Mouse (Mus musculus) forebrain, embryonic 16.5 days (tissue): Measurements from ENCODE around the gene Traf3ip1. TPM values are rescaled to one million over a fixed set of nuclear protein-coding genes. Genes with fewer than 3 reads are reported as not detected.

Source experiments
- ATAC-seq: fragments of 200-750 bp; cut with Nextera tagmentation; 2 replicates; pipeline ENCODE4 v1.8.0; 2017; ENCODE audit warnings: mild to moderate bottlenecking, moderate library complexity
- H3K27ac ChIP-seq: fragments of 300-500 bp; sonication (generic); 2 replicates; pipeline ENCODE4 v1.5.1; 2014; ENCODE audit warnings: low read length, control low read depth
- H3K27me3 ChIP-seq: fragments of 300-500 bp; sonication (generic); replicated peaks from 2 replicates; pipeline ENCODE4 v1.6.1; 2014; ENCODE audit warnings: low read length; ENCODE audit not compliant: control insufficient read depth, insufficient read depth
- H3K36me3 ChIP-seq: fragments of 300-500 bp; sonication (generic); 2 replicates; pipeline ENCODE4 v1.6.1; 2014; ENCODE audit not compliant: control insufficient read depth, insufficient read depth
- H3K4me1 ChIP-seq: fragments of 300-500 bp; sonication (generic); replicated peaks from 2 replicates; pipeline ENCODE4 v1.6.1; 2014; ENCODE audit warnings: low read length; ENCODE audit not compliant: control insufficient read depth, insufficient read depth
- H3K4me2 ChIP-seq: fragments of 300-500 bp; sonication (generic); 2 replicates; pipeline ENCODE4 v1.6.1; 2014; ENCODE audit warnings: mild to moderate bottlenecking, low read length, control low read depth
- H3K4me3 ChIP-seq: fragments of 300-500 bp; sonication (generic); replicated peaks from 2 replicates; pipeline ENCODE4 v1.5.1; 2014; ENCODE audit warnings: mild to moderate bottlenecking, low read length, control low read depth
- H3K9ac ChIP-seq: fragments of 300-500 bp; sonication (generic); replicated peaks from 2 replicates; pipeline ENCODE4 v1.6.1; 2014; ENCODE audit warnings: low read depth, low read length, control low read depth
- H3K9me3 ChIP-seq: fragments of 300-500 bp; sonication (generic); 2 replicates; pipeline ENCODE4 v1.6.1; 2016; ENCODE audit warnings: low read length; ENCODE audit not compliant: control insufficient read depth
- WGBS: fragments of 180-500 bp; shearing (Covaris S2); extraction: QIAGEN DNeasy Blood & Tissue Kit; methylation state at CpG from one replicate; pipeline ENCODE4 v1.1.7; 2014; 5-methylcytosine and 5-hydroxymethylcytosine counted together
- polyA plus RNA-seq: library from polyadenylated mRNA; unstranded; fragments of >200 nt; fragmentation: Nextera tagmentation; extraction: Ambion mirVana; gene quantifications from 2 replicates; pipeline ENCODE4 v1.2.1, GENCODE M21; 2015

Gene Traf3ip1
- polyA plus RNA-seq, 1 experiment from 2014 or later = 13.2 TPM

DNA sequence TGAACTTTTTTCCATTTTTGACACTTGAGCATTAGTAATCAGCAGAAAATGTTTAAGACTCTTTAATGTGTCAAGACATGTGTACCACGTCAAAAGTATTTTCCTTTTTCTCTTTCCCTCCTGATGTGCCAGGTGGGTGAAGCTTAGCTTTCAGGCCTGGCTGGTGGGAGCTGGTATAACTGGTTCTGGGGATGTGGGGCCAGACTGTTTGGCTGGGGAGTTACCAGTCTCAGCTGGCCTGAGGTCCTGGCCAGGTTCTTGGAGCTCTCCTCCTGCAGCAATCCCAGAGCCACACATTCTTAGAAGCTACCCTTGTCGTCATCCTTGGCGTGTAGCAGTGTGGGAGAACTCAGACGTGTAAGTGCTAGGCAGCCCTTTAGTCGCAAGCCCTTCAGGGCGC, 21.2 kb downstream of the Traf3ip1 start:
- Histone ChIP-seq H3K4me3 (no peak overlapping the region), H3K36me3 (peaks cover 2% of the 10 kb centered on the region; the same call in 1 of the 2 replicates), H3K27me3 (no peaks in the 10 kb centered on the region), H3K27ac (no peak overlapping the region), H3K4me1 (no peaks in the 10 kb centered on the region), H3K9ac (no peak overlapping the region), H3K4me2 (no peak overlapping the region), H3K9me3 (no peaks in the 10 kb centered on the region)
- ATAC-seq = no peak
- 89% methylated on average over 6 of the region's 6 CpGs for WGBS

DNA sequence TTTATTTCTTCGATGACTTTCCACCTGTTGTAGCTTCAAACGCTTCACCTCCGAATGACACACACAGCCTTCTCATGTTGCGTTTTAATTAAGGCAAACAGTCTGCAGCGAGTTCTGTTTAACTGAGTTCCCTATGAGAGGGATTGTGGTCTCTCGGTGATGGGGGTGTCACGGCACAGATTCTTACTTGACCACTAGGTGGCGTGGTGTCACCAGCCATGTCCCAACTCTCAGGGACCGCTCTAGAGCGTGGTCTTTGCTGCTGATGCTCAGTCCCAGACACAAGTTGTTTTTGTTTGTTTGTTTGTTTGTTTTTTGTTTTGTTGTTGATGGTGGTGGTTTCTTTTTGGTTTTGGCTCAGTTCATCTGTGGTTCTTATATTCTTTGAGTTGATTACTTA, 29.3 kb downstream of the Traf3ip1 start:
- WGBS = 12% methylated on average over 10 of the region's 10 CpGs
- no peak overlapping the region for H3K4me2 ChIP-seq
- H3K9ac ChIP-seq = no peak overlapping the region
- peaks cover 18% of the 10 kb centered on the region; the same call in 1 of the 2 replicates for H3K36me3 ChIP-seq
- H3K9me3 ChIP-seq = no peaks in the 10 kb centered on the region
- H3K4me1 ChIP-seq = no peaks in the 10 kb centered on the region
- no peaks in the 10 kb centered on the region for H3K27me3 ChIP-seq
- peak; percentile 78; the same call in 1 of the 2 replicates for ATAC-seq
- no peak overlapping the region for H3K4me3 ChIP-seq
- no peak overlapping the region for H3K27ac ChIP-seq

DNA sequence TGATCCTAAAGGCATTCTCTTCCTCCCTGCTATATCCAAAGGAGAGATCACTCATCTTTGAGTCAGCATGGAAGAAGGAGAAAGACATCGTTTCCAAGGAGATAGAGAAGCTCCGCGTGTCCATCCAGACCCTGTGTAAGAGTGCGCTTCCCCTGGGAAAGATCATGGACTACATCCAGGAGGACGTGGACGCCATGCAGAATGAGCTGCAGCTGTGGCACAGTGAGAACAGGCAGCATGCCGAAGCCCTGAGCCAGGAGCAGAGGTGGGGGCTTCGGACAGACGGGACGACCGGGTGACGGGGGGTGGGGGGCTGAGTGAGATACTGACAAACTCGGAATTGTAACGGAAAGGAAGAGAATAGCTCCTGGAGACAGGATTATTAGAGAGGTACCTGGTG, 31.4 kb downstream of the Traf3ip1 start:
- Histone ChIP-seq H3K27ac (no peak overlapping the region), H3K27me3 (no peaks in the 10 kb centered on the region), H3K4me1 (no peaks in the 10 kb centered on the region), H3K36me3 (peaks cover 15% of the 10 kb centered on the region; the same call in 1 of the 2 replicates), H3K4me3 (no peak overlapping the region), H3K4me2 (no peak overlapping the region), H3K9ac (no peak overlapping the region), H3K9me3 (no peaks in the 10 kb centered on the region)
- WGBS = 90% methylated on average over 14 of the region's 14 CpGs
- no peak for ATAC-seq

- Histone ChIP-seq H3K4me2 (no peak overlapping the region), H3K27me3 (no peaks in the 10 kb centered on the region), H3K4me1 (no peaks in the 10 kb centered on the region), H3K9ac (no peak overlapping the region), H3K27ac (no peak overlapping the region), H3K36me3 (peaks cover 11% of the 10 kb centered on the region; the same call in 1 of the 2 replicates), H3K4me3 (no peak overlapping the region), H3K9me3 (no peaks in the 10 kb centered on the region)
- 91% methylated on average over 9 of the region's 9 CpGs for WGBS
- no peak for ATAC-seq
Measured at GRCm38 (mm10) chr1:91530166-91530565, 35.7 kb downstream of the Traf3ip1 start.

- H3K27ac ChIP-seq = no peak overlapping the region
- H3K36me3 ChIP-seq = peaks cover 8% of the 10 kb centered on the region; the same call in 1 of the 2 replicates
- H3K4me2 ChIP-seq = no peak overlapping the region
- no peak overlapping the region for H3K9ac ChIP-seq
- H3K9me3 ChIP-seq = no peaks in the 10 kb centered on the region
- 86% methylated on average over 4 of the region's 4 CpGs for WGBS
- peaks cover 3% of the 10 kb centered on the region; the same call in 1 of the 2 replicates for H3K27me3 ChIP-seq
- no peak overlapping the region for H3K4me3 ChIP-seq
- no peak for ATAC-seq
- no peaks in the 10 kb centered on the region for H3K4me1 ChIP-seq
Measured at GRCm38 (mm10) chr1:91532243-91532642, 37.8 kb downstream of the Traf3ip1 start.

DNA sequence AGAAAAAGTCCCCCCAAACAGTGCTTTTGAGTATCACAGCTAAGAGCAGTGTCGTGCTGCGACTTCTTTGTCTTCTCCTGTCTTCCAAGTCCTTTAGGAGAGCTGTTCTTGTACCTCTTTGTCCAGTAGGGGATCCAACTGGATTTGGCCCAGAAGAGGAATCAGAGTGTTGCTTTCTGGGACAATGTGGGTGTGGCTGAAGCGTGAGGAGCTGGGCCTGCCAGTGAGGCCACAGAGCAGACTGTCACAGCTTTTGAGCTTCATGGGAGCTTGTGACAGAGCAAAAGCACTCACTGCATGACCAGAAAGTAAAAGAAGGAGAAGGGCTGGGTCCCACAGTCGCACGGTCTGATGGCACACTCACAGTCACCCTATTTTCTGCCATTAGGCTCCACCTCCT, 38.4 kb downstream of the Traf3ip1 start:
- Histone ChIP-seq H3K9me3 (no peaks in the 10 kb centered on the region), H3K4me2 (no peak overlapping the region), H3K9ac (no peak overlapping the region), H3K4me1 (no peaks in the 10 kb centered on the region), H3K27me3 (peaks cover 6% of the 10 kb centered on the region), H3K27ac (no peak overlapping the region), H3K36me3 (0 out of 2 replicates have a peak, but pooled peaks cover 3% of the 10 kb centered on the region), H3K4me3 (no peak overlapping the region)
- ATAC-seq = no peak
- WGBS = 91% methylated on average over 5 of the region's 5 CpGs

DNA sequence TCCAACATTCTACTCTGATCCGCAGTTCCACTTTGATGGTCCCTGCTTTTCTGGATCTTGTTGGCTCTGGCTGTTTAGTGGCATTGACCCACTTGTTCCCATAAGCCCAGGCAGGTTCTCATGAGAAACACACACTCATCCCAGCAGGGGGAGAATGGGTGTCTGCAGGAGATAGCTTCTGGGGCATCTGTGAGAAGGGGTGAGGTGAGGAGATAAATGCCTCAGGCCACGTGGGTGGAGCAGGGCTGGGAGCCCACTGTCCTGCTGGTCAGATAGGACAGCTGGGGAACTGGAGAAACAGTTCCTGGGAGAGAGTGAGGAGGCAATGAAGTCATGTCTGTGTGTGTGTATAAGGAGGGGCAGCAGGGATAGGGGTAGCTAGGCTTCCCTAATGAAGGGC, 39.0 kb downstream of the Traf3ip1 start:
- Histone ChIP-seq H3K27me3 (peaks cover 8% of the 10 kb centered on the region), H3K4me2 (no peak overlapping the region), H3K36me3 (no peaks in the 10 kb centered on the region), H3K9ac (no peak overlapping the region), H3K4me3 (no peak overlapping the region), H3K4me1 (no peaks in the 10 kb centered on the region), H3K9me3 (no peaks in the 10 kb centered on the region), H3K27ac (no peak overlapping the region)
- WGBS = 78% methylated on average over 2 of the region's 2 CpGs
- no peak for ATAC-seq

GRCm38 (mm10) chr1:91533961-91534723, 39.7 kb downstream of the Traf3ip1 start:
- Histone ChIP-seq H3K4me3 (no peak overlapping the region), H3K27ac (no peak overlapping the region), H3K4me1 (no peaks in the 10 kb centered on the region), H3K9me3 (no peaks in the 10 kb centered on the region), H3K36me3 (no peaks in the 10 kb centered on the region), H3K27me3 (peaks cover 10% of the 10 kb centered on the region), H3K9ac (no peak overlapping the region), H3K4me2 (no peak overlapping the region)
- WGBS = 80% methylated on average over 19 of the region's 19 CpGs
- ATAC-seq = no peak

- Histone ChIP-seq H3K4me3 (no peak overlapping the region), H3K27ac (no peak overlapping the region), H3K4me1 (peaks cover 18% of the 10 kb centered on the region), H3K4me2 (no peak overlapping the region), H3K27me3 (peaks cover 16% of the 10 kb centered on the region), H3K9me3 (no peaks in the 10 kb centered on the region), H3K36me3 (no peaks in the 10 kb centered on the region), H3K9ac (no peak overlapping the region)
- ATAC-seq = no peak
- WGBS = 28% methylated on average over 13 of the region's 22 CpGs
Measured at GRCm38 (mm10) chr1:91537786-91538569, 43.5 kb downstream of the Traf3ip1 start.
